Mouse (Mus musculus) erythroblast, embryonic 14.5 days (primary cell): Measurements from ENCODE around the gene Pld5.

Source experiments
- GATA1 ChIP-seq: IDR thresholded peaks from 2 replicates; pipeline ENCODE4 v1.6.1; 2012; ENCODE audit warnings: low read length, inconsistent platforms, mixed read lengths
- TAL1 ChIP-seq: IDR thresholded peaks from 3 replicates; pipeline ENCODE4 v1.6.1; 2012; ENCODE audit warnings: low read length, inconsistent platforms, mixed read lengths

GRCm38 (mm10) chr1:176218217-176218616, 56.9 kb downstream of the Pld5 start:
- TF ChIP-seq GATA1 (no peak), TAL1 (no peak)
